Mouse (Mus musculus): Measurements from ENCODE around the gene Itpr1. TPM values are rescaled to one million over a fixed set of nuclear protein-coding genes. Genes with fewer than 3 reads are reported as not detected.
A peak's percentile ranks its signal among the peaks of the same experiment; 100 is the strongest.

The Itpr1 gene
- polyA plus RNA-seq, 1 experiment from 2014 or later, result 15.7 TPM

DNA sequence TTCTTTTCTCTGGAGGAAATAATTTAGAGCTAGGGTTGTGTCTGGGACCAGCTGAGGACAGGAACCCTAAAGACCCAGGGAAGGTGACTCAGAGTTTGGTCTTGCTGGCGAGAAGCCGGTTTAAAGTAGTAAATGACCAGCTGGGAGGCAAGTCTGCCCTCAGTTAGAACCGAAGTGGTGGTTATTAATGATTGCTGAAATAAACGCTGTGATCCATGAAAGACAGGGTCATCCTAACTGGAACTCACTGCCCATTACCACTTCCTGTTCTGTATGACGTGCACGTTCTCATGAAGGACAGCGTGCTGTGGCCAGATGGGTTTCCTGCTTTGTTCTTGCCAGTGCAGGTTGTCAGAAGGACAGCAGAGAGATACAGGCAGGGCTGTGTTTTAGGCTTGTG, 232.1 kb downstream of the Itpr1 start:
- DNase-seq, result no peak
- H3K9ac ChIP-seq, result no peak overlapping the region
- no peak overlapping the region for H3K27ac ChIP-seq (ENCODE audit: low read depth)
- no peak overlapping the region for H3K4me2 ChIP-seq
- peaks cover 14% of the 10 kb centered on the region for H3K36me3 ChIP-seq (ENCODE audit: insufficient read depth)
- H3K9me3 ChIP-seq (ENCODE audit: low read depth, low read length), result 0 out of 2 replicates have a peak, but pooled peaks cover 6% of the 10 kb centered on the region
- peaks cover 7% of the 10 kb centered on the region for H3K4me1 ChIP-seq (ENCODE audit: insufficient read depth)
- H3K4me3 ChIP-seq (ENCODE audit: low read depth, low read length), result no peak overlapping the region
- TF ChIP-seq CTCF (IDR thresholded peaks at IDR 0.05; ENCODE audit: low read depth), result no peak
- H3K27me3 ChIP-seq (ENCODE audit: insufficient read depth, low read length), result no peaks in the 10 kb centered on the region
- ATAC-seq (ENCODE audit: insufficient read depth), result no peak
- 47% methylated on average over 7 of the region's 7 CpGs for WGBS

GRCm38 (mm10) chr6:108446766-108447165, 233.9 kb downstream of the Itpr1 start:
- WGBS, result 78% methylated on average over 1 of the region's 1 CpGs

DNA sequence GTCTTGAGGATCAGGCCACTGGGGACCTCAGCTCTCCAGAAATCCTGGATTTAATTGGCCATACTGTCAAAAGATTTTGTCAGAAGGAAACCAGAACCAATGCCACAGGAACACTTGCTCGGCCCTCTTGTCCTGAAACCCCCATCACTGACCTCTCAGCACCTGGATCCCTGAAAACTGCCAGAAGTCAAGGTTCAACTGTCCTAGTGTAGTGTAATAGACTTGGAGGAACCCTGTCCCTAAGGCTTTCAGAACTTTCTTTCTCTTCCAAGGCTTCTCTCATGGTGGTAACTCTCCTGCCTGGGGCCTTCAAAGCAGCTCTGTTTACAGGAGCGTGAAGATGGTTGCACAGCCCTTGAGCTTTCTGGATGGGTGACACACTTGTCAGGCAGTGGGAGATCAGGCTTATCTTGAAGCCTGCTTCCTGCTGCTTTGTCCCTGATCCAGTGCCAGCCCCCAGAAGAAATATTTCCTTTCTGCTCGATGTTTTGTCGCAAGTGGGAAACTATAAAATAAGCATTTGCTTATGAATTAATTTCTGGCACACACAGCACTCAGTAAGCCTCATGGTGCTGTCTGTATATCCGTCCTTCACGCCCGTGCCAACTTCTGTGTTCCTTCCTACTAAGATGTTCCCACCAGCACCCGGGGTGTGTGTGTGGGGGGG, 234.4 kb downstream of the Itpr1 start:
- Histone ChIP-seq H3K4me2 (no peak overlapping the region), H3K9me3 (ENCODE audit: low read depth, low read length) (no peaks in the 10 kb centered on the region), H3K27me3 (ENCODE audit: insufficient read depth, low read length) (no peaks in the 10 kb centered on the region), H3K9ac (no peak overlapping the region), H3K4me1 (ENCODE audit: insufficient read depth) (peaks cover 7% of the 10 kb centered on the region), H3K4me3 (ENCODE audit: low read depth, low read length) (no peak overlapping the region), H3K36me3 (ENCODE audit: insufficient read depth) (0 out of 2 replicates have a peak, but pooled peaks cover 4% of the 10 kb centered on the region), H3K27ac (ENCODE audit: low read depth) (peak overlapping the region; percentile 42; the same call in 1 of the 2 replicates)
- TF ChIP-seq CTCF (IDR thresholded peaks at IDR 0.05; ENCODE audit: low read depth), result no peak
- peak; percentile 56 for DNase-seq
- ATAC-seq (ENCODE audit: insufficient read depth), result peak; percentile 57
- WGBS, result 29% methylated on average over 8 of the region's 8 CpGs

More at GRCm38 (mm10) chr6:108446766-108447165, 233.9 kb downstream of the Itpr1 start:
- Histone ChIP-seq H3K27me3 (ENCODE audit: insufficient read depth, low read length) (no peaks in the 10 kb centered on the region), H3K4me2 (no peak overlapping the region), H3K9me3 (ENCODE audit: low read depth, low read length) (no peaks in the 10 kb centered on the region), H3K36me3 (ENCODE audit: insufficient read depth) (peaks cover 7% of the 10 kb centered on the region; the same call in 1 of the 2 replicates), H3K9ac (no peak overlapping the region), H3K4me3 (ENCODE audit: low read depth, low read length) (no peak overlapping the region), H3K27ac (ENCODE audit: low read depth) (no peak overlapping the region), H3K4me1 (ENCODE audit: insufficient read depth) (peaks cover 7% of the 10 kb centered on the region)
- TF ChIP-seq CTCF (IDR thresholded peaks at IDR 0.05; ENCODE audit: low read depth), result no peak
- no peak for ATAC-seq (ENCODE audit: insufficient read depth)
- DNase-seq, result no peak

- Histone ChIP-seq H3K9ac (no peak overlapping the region), H3K4me1 (ENCODE audit: insufficient read depth) (peaks cover 7% of the 10 kb centered on the region)
These were observed 235.3 kb downstream of the Itpr1 start for GRCm38 (mm10) chr6:108448016-108448735.

GRCm38 (mm10) chr6:108448864-108449263, 236.0 kb downstream of the Itpr1 start:
- TF ChIP-seq CTCF (IDR thresholded peaks at IDR 0.05; ENCODE audit: low read depth), result no peak
- Histone ChIP-seq H3K4me1 (ENCODE audit: insufficient read depth) (peaks cover 7% of the 10 kb centered on the region), H3K27me3 (ENCODE audit: insufficient read depth, low read length) (no peaks in the 10 kb centered on the region), H3K4me3 (ENCODE audit: low read depth, low read length) (no peak overlapping the region), H3K27ac (ENCODE audit: low read depth) (peak overlapping the region; percentile 7; the same call in 1 of the 2 replicates), H3K9ac (no peak overlapping the region), H3K9me3 (ENCODE audit: low read depth, low read length) (no peaks in the 10 kb centered on the region), H3K4me2 (no peak overlapping the region), H3K36me3 (ENCODE audit: insufficient read depth) (no peaks in the 10 kb centered on the region)
- 53% methylated on average over 2 of the region's 2 CpGs for WGBS
- DNase-seq, result no peak
- ATAC-seq (ENCODE audit: insufficient read depth), result no peak

More at GRCm38 (mm10) chr6:108448016-108448735, 235.3 kb downstream of the Itpr1 start:
- no peak overlapping the region for H3K4me3 ChIP-seq (ENCODE audit: low read depth, low read length)
- TF ChIP-seq CTCF (IDR thresholded peaks at IDR 0.05; ENCODE audit: low read depth), result no peak
- H3K4me2 ChIP-seq, result no peak overlapping the region
- 48% methylated on average over 11 of the region's 11 CpGs for WGBS
- no peaks in the 10 kb centered on the region for H3K9me3 ChIP-seq (ENCODE audit: low read depth, low read length)
- no peaks in the 10 kb centered on the region for H3K27me3 ChIP-seq (ENCODE audit: insufficient read depth, low read length)
- DNase-seq (peak; percentile 12), ATAC-seq (ENCODE audit: insufficient read depth) (peak; percentile 37)
- H3K27ac ChIP-seq (ENCODE audit: low read depth), result peak overlapping the region; percentile 42; the same call in 1 of the 2 replicates
- H3K36me3 ChIP-seq (ENCODE audit: insufficient read depth), result 0 out of 2 replicates have a peak, but pooled peaks cover under 1% of the 10 kb centered on the region

- Histone ChIP-seq H3K36me3 (ENCODE audit: insufficient read depth) (no peaks in the 10 kb centered on the region), H3K27ac (ENCODE audit: low read depth) (no peak overlapping the region), H3K9ac (no peak overlapping the region), H3K27me3 (ENCODE audit: insufficient read depth, low read length) (no peaks in the 10 kb centered on the region), H3K9me3 (ENCODE audit: low read depth, low read length) (no peaks in the 10 kb centered on the region), H3K4me1 (ENCODE audit: insufficient read depth) (peaks cover 15% of the 10 kb centered on the region), H3K4me3 (ENCODE audit: low read depth, low read length) (no peak overlapping the region), H3K4me2 (no peak overlapping the region)
- DNase-seq, result peak; percentile 18
- no peak for ATAC-seq (ENCODE audit: insufficient read depth)
- WGBS, result 62% methylated on average over 2 of the region's 2 CpGs
- no peak for TF ChIP-seq CTCF (IDR thresholded peaks at IDR 0.05; ENCODE audit: low read depth)
These were observed 238.6 kb downstream of the Itpr1 start for GRCm38 (mm10) chr6:108451536-108451935.

GRCm38 (mm10) chr6:108453618-108454017, 240.7 kb downstream of the Itpr1 start:
- no peak overlapping the region for H3K4me3 ChIP-seq (ENCODE audit: low read depth, low read length)
- H3K4me2 ChIP-seq, result no peak overlapping the region
- no peaks in the 10 kb centered on the region for H3K9me3 ChIP-seq (ENCODE audit: low read depth, low read length)
- no peak overlapping the region for H3K9ac ChIP-seq
- 77% methylated on average over 5 of the region's 5 CpGs for WGBS
- no peak for TF ChIP-seq CTCF (IDR thresholded peaks at IDR 0.05; ENCODE audit: low read depth)
- DNase-seq (no peak), ATAC-seq (ENCODE audit: insufficient read depth) (no peak)
- peaks cover 15% of the 10 kb centered on the region for H3K4me1 ChIP-seq (ENCODE audit: insufficient read depth)
- no peak overlapping the region for H3K27ac ChIP-seq (ENCODE audit: low read depth)
- no peaks in the 10 kb centered on the region for H3K27me3 ChIP-seq (ENCODE audit: insufficient read depth, low read length)
- H3K36me3 ChIP-seq (ENCODE audit: insufficient read depth), result no peaks in the 10 kb centered on the region
